Mouse (Mus musculus) erythroblast, embryonic 14.5 days (primary cell): ENCODE measurements around the gene Phf23.

ENCODE experiments used
- GATA1 ChIP-seq: IDR thresholded peaks from 2 replicates; pipeline ENCODE4 v1.6.1; 2012; ENCODE audit warnings: low read length, inconsistent platforms, mixed read lengths
- TAL1 ChIP-seq: IDR thresholded peaks from 3 replicates; pipeline ENCODE4 v1.6.1; 2012; ENCODE audit warnings: low read length, inconsistent platforms, mixed read lengths

GRCm38 (mm10) chr11:69953267-69953915 is 42.2 kb upstream of the Phf23 start:
- no peak for TF ChIP-seq GATA1
- no peak for TF ChIP-seq TAL1
